Mouse (Mus musculus) stomach, postnatal 0 days (tissue): ENCODE data around the gene Nod2. TPM values are rescaled to one million over a fixed set of nuclear protein-coding genes. Genes with fewer than 3 reads are reported as not detected.

Experiments used
- ATAC-seq: fragments of 200-750 bp; cut with Nextera tagmentation; 2 replicates; pipeline ENCODE4 v1.8.0; 2017; ENCODE audit not compliant: low FRiP score, low TSS enrichment
- DNase-seq: peaks from one replicate; pipeline ENCODE4 v3.0.0-alpha.2; 2016; ENCODE audit warnings: low spot score
- H3K27ac ChIP-seq: fragments of 300-500 bp; sonication (generic); replicated peaks from 2 replicates; pipeline ENCODE4 v1.5.1; 2014; ENCODE audit warnings: mild to moderate bottlenecking, control low read depth
- H3K27me3 ChIP-seq: fragments of 300-500 bp; sonication (generic); 2 replicates; pipeline ENCODE4 v1.6.1; 2014; ENCODE audit warnings: low read length; ENCODE audit not compliant: control insufficient read depth, insufficient read depth
- H3K36me3 ChIP-seq: fragments of 300-500 bp; sonication (generic); 2 replicates; pipeline ENCODE4 v1.6.1; 2014; ENCODE audit warnings: low read length, mixed read lengths; ENCODE audit not compliant: control insufficient read depth, insufficient read depth
- H3K4me1 ChIP-seq: fragments of 300-500 bp; sonication (generic); replicated peaks from 2 replicates; pipeline ENCODE4 v1.6.1; 2014; ENCODE audit warnings: antibody characterized with exemption; ENCODE audit not compliant: control insufficient read depth, insufficient read depth
- H3K4me2 ChIP-seq: fragments of 300-500 bp; sonication (generic); replicated peaks from 2 replicates; pipeline ENCODE4 v1.6.1; 2014; ENCODE audit warnings: low read depth, mild to moderate bottlenecking, control low read depth, moderate library complexity
- H3K4me3 ChIP-seq: fragments of 300-500 bp; sonication (generic); 2 replicates; pipeline ENCODE4 v1.5.1; 2014; ENCODE audit warnings: low read depth, low read length, control low read depth
- H3K9ac ChIP-seq: fragments of 300-500 bp; sonication (generic); 2 replicates; pipeline ENCODE4 v1.6.1; 2014; ENCODE audit warnings: mild to moderate bottlenecking, low read length, control low read depth, mixed read lengths
- H3K9me3 ChIP-seq: fragments of 300-500 bp; sonication (generic); 2 replicates; pipeline ENCODE4 v1.6.1; 2016; ENCODE audit warnings: low read length; ENCODE audit not compliant: control insufficient read depth
- CTCF ChIP-seq: IDR thresholded peaks from 2 replicates; pipeline ENCODE4 v1.5.1; 2016; ENCODE audit warnings: antibody characterized with exemption, low read depth, mild to moderate bottlenecking, moderate library complexity
- EP300 ChIP-seq: optimal IDR thresholded peaks from 2 replicates; pipeline ENCODE3; 2016; ENCODE audit warnings: antibody characterized with exemption
- WGBS: fragments of 180-500 bp; shearing (Covaris S2); extraction: QIAGEN DNeasy Blood & Tissue Kit; methylation state at CpG from one replicate; pipeline ENCODE4 v1.1.7; 2014; 5-methylcytosine and 5-hydroxymethylcytosine counted together
- polyA plus RNA-seq: library from polyadenylated mRNA; unstranded; fragments of >200 nt; fragmentation: Nextera tagmentation; extraction: Ambion mirVana; gene quantifications from 2 replicates; pipeline ENCODE4 v1.2.1, GENCODE M21; 2015

Gene Nod2
- polyA plus RNA-seq, 1 experiment from 2014 or later: 0.12 TPM

- ATAC-seq: no peak
- no peak for DNase-seq
- H3K27me3 ChIP-seq: no peaks in the 10 kb centered on the region
- no peak within 1 kb of the TSS for H3K27ac ChIP-seq
- H3K4me1 ChIP-seq: no peaks in the 10 kb centered on the region
- 68% methylated on average over 14 of the region's 14 CpGs for WGBS
- peak within 1 kb of the TSS; percentile 12; the same call in 1 of the 2 replicates for H3K4me3 ChIP-seq
- H3K9ac ChIP-seq: no peak within 1 kb of the TSS
- H3K9me3 ChIP-seq: no peaks in the 10 kb centered on the region
- TF ChIP-seq CTCF: no peak
- TF ChIP-seq EP300: no peak
- peak within 1 kb of the TSS; percentile 8; the same call in 1 of the 2 replicates for H3K4me2 ChIP-seq
- H3K36me3 ChIP-seq: no peaks in the 10 kb centered on the region
Observed at GRCm38 (mm10) chr8:88635474-88636397, 11.4 kb upstream of the Nod2 start, which contains the start of gene Snx20. Snx20 (minus strand) TSS chr8:88636128.

GRCm38 (mm10) chr8:88637092-88638000, 9.8 kb upstream of the Nod2 start:
- WGBS: 65% methylated on average over 9 of the region's 9 CpGs

GRCm38 (mm10) chr8:88638908-88639307, 8.2 kb upstream of the Nod2 start:
- H3K36me3 ChIP-seq: no peaks in the 10 kb centered on the region
- no peak overlapping the region for H3K9ac ChIP-seq
- H3K4me3 ChIP-seq: no peak overlapping the region
- H3K27me3 ChIP-seq: no peaks in the 10 kb centered on the region
- WGBS: 99% methylated on average over 3 of the region's 3 CpGs
- H3K4me2 ChIP-seq: no peak overlapping the region
- ATAC-seq (no peak), DNase-seq (no peak)
- no peaks in the 10 kb centered on the region for H3K4me1 ChIP-seq
- TF ChIP-seq CTCF (no peak), EP300 (no peak)
- no peaks in the 10 kb centered on the region for H3K9me3 ChIP-seq
- H3K27ac ChIP-seq: no peak overlapping the region

More at GRCm38 (mm10) chr8:88637092-88638000, 9.8 kb upstream of the Nod2 start:
- no peak overlapping the region for H3K27ac ChIP-seq
- no peaks in the 10 kb centered on the region for H3K27me3 ChIP-seq
- H3K4me1 ChIP-seq: no peaks in the 10 kb centered on the region
- no peaks in the 10 kb centered on the region for H3K36me3 ChIP-seq
- H3K9me3 ChIP-seq: no peaks in the 10 kb centered on the region
- no peak overlapping the region for H3K4me3 ChIP-seq
- 0 out of 2 replicates have a peak, but pooled peaks have one; percentile 29 for ATAC-seq
- no peak overlapping the region for H3K4me2 ChIP-seq
- no peak for DNase-seq
- TF ChIP-seq CTCF: no peak
- TF ChIP-seq EP300: no peak
- H3K9ac ChIP-seq: no peak overlapping the region

GRCm38 (mm10) chr8:88642734-88643564, 4.2 kb upstream of the Nod2 start:
- H3K36me3 ChIP-seq: no peaks in the 10 kb centered on the region
- TF ChIP-seq CTCF (no peak), EP300 (no peak)
- H3K4me3 ChIP-seq: no peak overlapping the region
- no peaks in the 10 kb centered on the region for H3K27me3 ChIP-seq
- H3K4me1 ChIP-seq: peaks cover 3% of the 10 kb centered on the region; the same call in 1 of the 2 replicates
- H3K27ac ChIP-seq: no peak overlapping the region
- H3K9ac ChIP-seq: no peak overlapping the region
- no peak overlapping the region for H3K4me2 ChIP-seq
- DNase-seq (no peak), ATAC-seq (no peak)
- H3K9me3 ChIP-seq: no peaks in the 10 kb centered on the region
- 69% methylated on average over 5 of the region's 5 CpGs for WGBS

- no peaks in the 10 kb centered on the region for H3K36me3 ChIP-seq
- H3K9me3 ChIP-seq: no peaks in the 10 kb centered on the region
- H3K27me3 ChIP-seq: no peaks in the 10 kb centered on the region
- H3K9ac ChIP-seq: no peak overlapping the region
- no peak for TF ChIP-seq CTCF
- TF ChIP-seq EP300: no peak
- peaks cover 3% of the 10 kb centered on the region; the same call in 1 of the 2 replicates for H3K4me1 ChIP-seq
- H3K4me2 ChIP-seq: no peak overlapping the region; the same call in 1 of the 2 replicates
- H3K27ac ChIP-seq: no peak overlapping the region
- ATAC-seq (no peak), DNase-seq (no peak)
- no peak overlapping the region for H3K4me3 ChIP-seq
Observed at GRCm38 (mm10) chr8:88648322-88648721, 1.2 kb downstream of the Nod2 start.
